Mouse (Mus musculus) cerebellum, adult 2 months (tissue): ENCODE measurements at regions not wholly inside any gene's neighbourhood (a gene's known extent, or its start where the extent isn't known, plus 50 kb on each side); places are given as distances from the start of the nearest gene placed in this dataset.

Experiments used
- DNase-seq, 2 experiments: peaks; one replicate each; pipeline ENCODE4 v3.0.0; 2021
- H3K27ac ChIP-seq: fragments of 200-500 bp; 2 replicates; pipeline ENCODE4 v1.5.1; 2012; ENCODE audit warnings: low read length, control low read depth, inconsistent platforms; ENCODE audit not compliant: insufficient read depth
- H3K27me3 ChIP-seq: fragments of 200-500 bp; 2 replicates; pipeline ENCODE4 v1.6.1; 2012; ENCODE audit warnings: inconsistent platforms, mild to moderate bottlenecking, low read length, moderate library complexity; ENCODE audit not compliant: control insufficient read depth, insufficient read depth
- H3K4me1 ChIP-seq: fragments of 200-500 bp; 2 replicates; pipeline ENCODE4 v1.6.1; 2011; ENCODE audit warnings: low read length; ENCODE audit not compliant: control insufficient read depth, insufficient read depth
- H3K4me3 ChIP-seq: fragments of 200-500 bp; replicated peaks from 2 replicates; pipeline ENCODE3; 2011; ENCODE audit warnings: mild to moderate bottlenecking, low read depth, low read length, control low read depth; ENCODE audit not compliant: insufficient read depth
- CTCF ChIP-seq: fragments of 200-500 bp; IDR thresholded peaks from 2 replicates; pipeline ENCODE4 v1.5.1; 2011; ENCODE audit warnings: low read depth, mild to moderate bottlenecking, control low read depth, low read length, moderate library complexity, borderline replicate concordance; ENCODE audit not compliant: insufficient read depth
- POLR2A ChIP-seq: fragments of 200-500 bp; IDR thresholded peaks from 2 replicates; pipeline ENCODE4 v1.6.1; 2011; ENCODE audit warnings: low read length, control low read depth, borderline replicate concordance; ENCODE audit not compliant: insufficient read depth
- WGBS: fragments of 180-500 bp; shearing (Covaris S2); methylation state at CpG from one replicate; pipeline ENCODE4 v1.1.7; 2018; 5-methylcytosine and 5-hydroxymethylcytosine counted together

- no peak for DNase-seq
- 88% methylated on average over 14 of the region's 14 CpGs for WGBS
- Histone ChIP-seq H3K27me3 (no peaks in the 10 kb centered on the region), H3K27ac (no peak overlapping the region), H3K4me3 (no peak overlapping the region), H3K4me1 (no peaks in the 10 kb centered on the region)
- TF ChIP-seq POLR2A (no peak), CTCF (no peak)
Measured at GRCm38 (mm10) chr1:39102989-39103910, 90.3 kb upstream of the Npas2 start.

GRCm38 (mm10) chr1:39105546-39106371 lies 87.8 kb upstream of the Npas2 start:
- H3K27ac ChIP-seq: no peak overlapping the region
- H3K27me3 ChIP-seq: no peaks in the 10 kb centered on the region
- WGBS: 61% methylated on average over 17 of the region's 17 CpGs
- TF ChIP-seq POLR2A (no peak), CTCF (no peak)
- DNase-seq: peak in 1 of 2 experiments; percentile 15
- no peak overlapping the region for H3K4me3 ChIP-seq
- H3K4me1 ChIP-seq: no peaks in the 10 kb centered on the region

GRCm38 (mm10) chr1:39106372-39106643 lies 87.2 kb upstream of the Npas2 start:
- Histone ChIP-seq H3K4me1 (no peaks in the 10 kb centered on the region), H3K27me3 (no peaks in the 10 kb centered on the region), H3K4me3 (no peak overlapping the region), H3K27ac (no peak overlapping the region)
- TF ChIP-seq CTCF (no peak), POLR2A (no peak)
- WGBS: 55% methylated on average over 4 of the region's 4 CpGs
- DNase-seq: no peak

- no peak overlapping the region for H3K27ac ChIP-seq
- 67% methylated on average over 6 of the region's 6 CpGs for WGBS
- no peak for DNase-seq
- no peaks in the 10 kb centered on the region for H3K4me1 ChIP-seq
- no peak overlapping the region for H3K4me3 ChIP-seq
- no peak for TF ChIP-seq CTCF
- H3K27me3 ChIP-seq: no peaks in the 10 kb centered on the region
Measured at GRCm38 (mm10) chr1:39106650-39107049, 86.9 kb upstream of the Npas2 start.

GRCm38 (mm10) chr1:39116319-39116718 lies 77.2 kb upstream of the Npas2 start:
- WGBS: 89% methylated on average over 6 of the region's 6 CpGs
- Histone ChIP-seq H3K27ac (no peak overlapping the region), H3K4me1 (no peaks in the 10 kb centered on the region), H3K4me3 (no peak overlapping the region), H3K27me3 (no peaks in the 10 kb centered on the region)
- DNase-seq: no peak
- TF ChIP-seq POLR2A: no peak
- TF ChIP-seq CTCF: no peak

- WGBS: 65% methylated on average over 8 of the region's 8 CpGs
- no peak for DNase-seq
- TF ChIP-seq CTCF: no peak
- TF ChIP-seq POLR2A: no peak
- Histone ChIP-seq H3K4me3 (no peak overlapping the region), H3K4me1 (no peaks in the 10 kb centered on the region), H3K27ac (no peak overlapping the region), H3K27me3 (no peaks in the 10 kb centered on the region)
Measured at GRCm38 (mm10) chr1:39122316-39123015, 71.1 kb upstream of the Npas2 start.

GRCm38 (mm10) chr1:39123081-39123812 lies 70.3 kb upstream of the Npas2 start:
- DNase-seq: no peak
- H3K4me1 ChIP-seq: no peaks in the 10 kb centered on the region
- WGBS: 68% methylated on average over 10 of the region's 10 CpGs
- no peaks in the 10 kb centered on the region for H3K27me3 ChIP-seq
- no peak overlapping the region for H3K4me3 ChIP-seq
- H3K27ac ChIP-seq: no peak overlapping the region
- TF ChIP-seq CTCF (no peak), POLR2A (no peak)
